Comparison of ENCODE assay signal across 44 mouse cellular contexts in genomic region chr5:97444191-97444590, GRCm38 (mm10). TPM values are rescaled to one million over a fixed set of nuclear protein-coding genes. Genes with fewer than 3 reads are reported as not detected.
"Had no signal": no experiment of that assay in that cellular context is flagged by ENCODE, and none has a peak within 500 bp of the region (broad histone marks: within the 10 kb centered on the region; RNA-seq: fewer than 3 reads in every experiment).

No protein-coding gene starts in this region.

- H3K4me2 ChIP-seq: limb, embryonic 12.5 days; limb, embryonic 13.5 days; limb, embryonic 15.5 days; liver, embryonic 11.5 days; liver, embryonic 12.5 days; liver, embryonic 13.5 days; liver, embryonic 15.5 days; lung, embryonic 14.5 days; lung, embryonic 15.5 days; midbrain, embryonic 11.5 days; midbrain, embryonic 12.5 days; midbrain, embryonic 13.5 days; midbrain, embryonic 15.5 days; neural tube, embryonic 12.5 days; neural tube, embryonic 13.5 days had no signal

- H3K9ac ChIP-seq: limb, embryonic 12.5 days; limb, embryonic 13.5 days; limb, embryonic 15.5 days; liver, embryonic 12.5 days; liver, embryonic 13.5 days; liver, embryonic 14.5 days; liver, embryonic 15.5 days; liver, postnatal 0 days; lung, embryonic 14.5 days; lung, embryonic 15.5 days; midbrain, embryonic 12.5 days; midbrain, embryonic 13.5 days; midbrain, embryonic 15.5 days; neural tube, embryonic 12.5 days; neural tube, embryonic 13.5 days had no signal

- H3K9me3 ChIP-seq: limb, embryonic 10.5 days; limb, embryonic 12.5 days; limb, embryonic 13.5 days; limb, embryonic 15.5 days; liver, embryonic 12.5 days; liver, embryonic 13.5 days; liver, embryonic 15.5 days; lung, embryonic 15.5 days; midbrain, embryonic 10.5 days; midbrain, embryonic 12.5 days; midbrain, embryonic 13.5 days; midbrain, embryonic 15.5 days; neural tube, embryonic 12.5 days; neural tube, embryonic 13.5 days had no signal

- ATAC-seq: liver, embryonic 12.5 days; liver, postnatal 0 days; lung, postnatal 0 days; midbrain, embryonic 13.5 days; midbrain, embryonic 15.5 days had no signal

- H3K36me3 ChIP-seq: limb, embryonic 10.5 days; limb, embryonic 12.5 days; limb, embryonic 13.5 days; limb, embryonic 15.5 days; liver, embryonic 12.5 days; liver, embryonic 13.5 days; liver, embryonic 15.5 days; lung, embryonic 15.5 days; midbrain, embryonic 10.5 days; midbrain, embryonic 12.5 days; midbrain, embryonic 13.5 days; midbrain, embryonic 15.5 days; neural tube, embryonic 12.5 days; neural tube, embryonic 13.5 days had no signal

- DNase-seq: left cerebral cortex, postnatal 4 days; liver; liver, embryonic 13.5 days; liver, postnatal 0 days; lung, adult 18-20 months; lung, adult 2 months; lung, embryonic 14.5 days; lung, postnatal 10 days; lung, postnatal 14 days; lung, postnatal 36 days; lung, postnatal 4 days; midbrain, embryonic 14.5 days had no signal

- H3K4me1 ChIP-seq: limb, embryonic 10.5 days; limb, embryonic 12.5 days; limb, embryonic 13.5 days; limb, embryonic 15.5 days; liver, embryonic 12.5 days; liver, embryonic 13.5 days; liver, embryonic 15.5 days; lung, embryonic 15.5 days; megakaryocyte, embryonic 14.5 days; midbrain, embryonic 10.5 days; midbrain, embryonic 12.5 days; midbrain, embryonic 13.5 days; midbrain, embryonic 15.5 days; neural tube, embryonic 12.5 days; neural tube, embryonic 13.5 days had no signal

- H3K4me3 ChIP-seq: limb, embryonic 10.5 days; limb, embryonic 12.5 days; limb, embryonic 13.5 days; limb, embryonic 15.5 days; liver, embryonic 12.5 days; liver, embryonic 13.5 days; liver, embryonic 15.5 days; lung, embryonic 15.5 days; megakaryocyte, embryonic 14.5 days; midbrain, embryonic 10.5 days; midbrain, embryonic 12.5 days; midbrain, embryonic 13.5 days; midbrain, embryonic 15.5 days; myocyte; neural tube, embryonic 12.5 days; neural tube, embryonic 13.5 days had no signal

- H3K27ac ChIP-seq: limb, embryonic 10.5 days; limb, embryonic 12.5 days; limb, embryonic 13.5 days; limb, embryonic 15.5 days; liver, embryonic 12.5 days; liver, embryonic 13.5 days; liver, embryonic 14.5 days; liver, embryonic 15.5 days; lung, embryonic 15.5 days; macrophage; midbrain, embryonic 10.5 days; midbrain, embryonic 12.5 days; midbrain, embryonic 13.5 days; midbrain, embryonic 15.5 days; neural tube, embryonic 12.5 days; neural tube, embryonic 13.5 days had no signal

- H3K27me3 ChIP-seq: limb, embryonic 12.5 days; limb, embryonic 13.5 days; limb, embryonic 15.5 days; liver, embryonic 12.5 days; liver, embryonic 13.5 days; liver, embryonic 15.5 days; lung, embryonic 15.5 days; megakaryocyte, embryonic 14.5 days; midbrain, embryonic 12.5 days; midbrain, embryonic 13.5 days; midbrain, embryonic 15.5 days; neural tube, embryonic 12.5 days; neural tube, embryonic 13.5 days had no signal

RNA-seq across cellular contexts. Expression of gene Gk2, which starts 12.6 kb away (rescaled TPM):
- total RNA-seq: left cerebral cortex, postnatal 25 days; left cerebral cortex, postnatal 36 days; left cerebral cortex, postnatal 4 days; liver, adult 2 months; megakaryocyte progenitor cell, adult 5-6 weeks; megakaryocyte, adult 5-6 weeks; megakaryocyte-erythroid progenitor cell, adult 5-6 weeks; monocyte, adult 5-6 weeks had no signal
- polyA plus RNA-seq: limb, embryonic 10.5 days; limb, embryonic 11.5 days; limb, embryonic 12.5 days; limb, embryonic 13.5 days; limb, embryonic 14.5 days; limb, embryonic 15.5 days; liver, adult 2 months; liver, embryonic 11.5 days; liver, embryonic 12.5 days; liver, embryonic 13.5 days; liver, embryonic 14.5 days; liver, embryonic 15.5 days; liver, embryonic 16.5 days; liver, postnatal 0 days; lung, adult 2 months; lung, embryonic 14.5 days; lung, embryonic 15.5 days; lung, embryonic 16.5 days; lung, postnatal 0 days; macrophage; midbrain, embryonic 10.5 days; midbrain, embryonic 11.5 days; midbrain, embryonic 12.5 days; midbrain, embryonic 13.5 days; midbrain, embryonic 14.5 days; midbrain, embryonic 15.5 days; myocyte; neural tube, embryonic 11.5 days; neural tube, embryonic 12.5 days; neural tube, embryonic 13.5 days had no signal

RNA-seq across cellular contexts. Expression of gene Naa11, which starts 52.0 kb away (rescaled TPM):
- total RNA-seq: left cerebral cortex, postnatal 36 days; liver, adult 2 months; megakaryocyte progenitor cell, adult 5-6 weeks; megakaryocyte, adult 5-6 weeks; megakaryocyte-erythroid progenitor cell, adult 5-6 weeks; monocyte, adult 5-6 weeks had no signal
- polyA plus RNA-seq: limb, embryonic 10.5 days; limb, embryonic 11.5 days; limb, embryonic 12.5 days; limb, embryonic 13.5 days; limb, embryonic 14.5 days; limb, embryonic 15.5 days; liver, adult 2 months; liver, embryonic 11.5 days; liver, embryonic 12.5 days; liver, embryonic 13.5 days; liver, embryonic 14.5 days; liver, embryonic 15.5 days; liver, embryonic 16.5 days; liver, postnatal 0 days; lung, adult 2 months; lung, embryonic 16.5 days; macrophage; midbrain, embryonic 10.5 days; midbrain, embryonic 11.5 days; midbrain, embryonic 12.5 days; midbrain, embryonic 14.5 days; midbrain, embryonic 15.5 days; neural tube, embryonic 11.5 days; neural tube, embryonic 12.5 days; neural tube, embryonic 13.5 days had no signal
